Mouse (Mus musculus): Measurements from ENCODE around the gene Smim22. TPM values are rescaled to one million over a fixed set of nuclear protein-coding genes. Genes with fewer than 3 reads are reported as not detected.

The Smim22 gene
- polyA plus RNA-seq (2014; fragmentation: Nextera tagmentation; extraction: Ambion mirVana), result 42.6 and 57.4 TPM in 2 replicates

DNA sequence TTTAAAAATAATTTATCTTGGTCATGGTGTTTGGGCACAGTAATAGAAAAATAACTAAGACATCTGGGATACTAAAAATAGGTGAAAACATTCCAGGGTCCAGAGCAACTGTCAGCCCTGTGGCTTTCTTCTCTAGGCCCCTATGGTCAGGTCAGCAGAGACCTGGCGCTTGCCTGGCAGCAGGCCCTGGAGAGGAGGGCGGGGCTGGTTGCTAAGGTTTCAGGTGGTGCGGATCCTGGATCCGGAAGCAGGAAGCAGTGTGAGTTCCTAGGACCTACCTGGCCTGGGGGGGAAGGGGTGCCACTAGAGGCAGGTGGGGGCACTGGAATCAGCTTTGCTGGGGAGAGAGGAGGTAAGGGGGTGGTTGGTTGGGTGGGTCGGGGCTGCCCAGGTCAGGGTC lies at the start of gene Smim22:
TSS of gene Smim22 (plus strand) at position 222 of the 400 bp plus-strand sequence.
- Histone ChIP-seq H3K27me3 (replicated peaks; ENCODE audit: control insufficient read depth, insufficient read depth, low read length) (no peaks in the 10 kb centered on the region), H3K27ac (ENCODE audit: low read depth) (peak within 1 kb of the TSS; percentile 43; the same call in 1 of the 2 replicates), H3K36me3 (ENCODE audit: control insufficient read depth, insufficient read depth, low read length) (peaks cover 11% of the 10 kb centered on the region; the same call in 1 of the 2 replicates), H3K4me2 (ENCODE audit: low read length) (peak within 1 kb of the TSS; percentile 33), H3K9ac (ENCODE audit: low read length) (no peak within 1 kb of the TSS), H3K4me3 (ENCODE audit: low read depth, low read length) (peak within 1 kb of the TSS; percentile 25), H3K9me3 (ENCODE audit: control insufficient read depth, low read length) (no peaks in the 10 kb centered on the region), H3K4me1 (replicated peaks; ENCODE audit: control insufficient read depth, insufficient read depth, low read length) (peaks cover 1% of the 10 kb centered on the region; the same call in 1 of the 2 replicates)
- DNase-seq (ENCODE audit: low spot score) (peak; percentile 72), ATAC-seq (replicated peaks; ENCODE audit: low FRiP score, low TSS enrichment, low read depth) (peak; percentile 84)
- 39% methylated on average over 5 of the region's 5 CpGs for WGBS

DNA sequence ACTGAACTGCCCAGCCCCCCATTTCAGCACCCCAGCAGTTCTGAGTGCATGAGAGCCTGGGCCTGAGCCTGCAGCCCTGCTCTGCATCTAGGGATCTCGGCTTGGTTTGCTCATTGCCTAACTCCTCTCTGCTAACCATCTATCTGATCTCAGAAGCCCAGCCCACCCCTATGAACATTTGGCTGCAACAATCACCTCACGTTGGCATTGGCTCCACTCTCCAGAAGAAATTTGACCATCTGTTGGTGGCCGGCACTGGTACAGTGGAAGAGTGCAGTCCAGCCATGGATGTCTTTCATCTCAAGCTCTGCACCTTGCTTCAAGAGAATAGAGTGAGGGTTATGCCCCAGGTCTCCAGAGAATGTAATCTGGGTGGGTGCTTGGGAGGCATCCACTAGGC lies 49.6 kb upstream of the Smim22 start:
- H3K27ac ChIP-seq (ENCODE audit: low read depth), result no peak overlapping the region
- no peak overlapping the region for H3K4me2 ChIP-seq (ENCODE audit: low read length)
- no peak for DNase-seq (ENCODE audit: low spot score)
- 0 out of 2 replicates have a peak, but pooled peaks cover under 1% of the 10 kb centered on the region for H3K4me1 ChIP-seq (replicated peaks; ENCODE audit: control insufficient read depth, insufficient read depth, low read length)
- WGBS, result 86% methylated on average over 3 of the region's 3 CpGs
- H3K4me3 ChIP-seq (ENCODE audit: low read depth, low read length), result no peak overlapping the region
- ATAC-seq (replicated peaks; ENCODE audit: low FRiP score, low TSS enrichment, low read depth), result no peak
- H3K36me3 ChIP-seq (ENCODE audit: control insufficient read depth, insufficient read depth, low read length), result peaks cover 52% of the 10 kb centered on the region
- H3K27me3 ChIP-seq (replicated peaks; ENCODE audit: control insufficient read depth, insufficient read depth, low read length), result no peaks in the 10 kb centered on the region
- no peaks in the 10 kb centered on the region for H3K9me3 ChIP-seq (ENCODE audit: control insufficient read depth, low read length)
- no peak overlapping the region for H3K9ac ChIP-seq (ENCODE audit: low read length)

DNA sequence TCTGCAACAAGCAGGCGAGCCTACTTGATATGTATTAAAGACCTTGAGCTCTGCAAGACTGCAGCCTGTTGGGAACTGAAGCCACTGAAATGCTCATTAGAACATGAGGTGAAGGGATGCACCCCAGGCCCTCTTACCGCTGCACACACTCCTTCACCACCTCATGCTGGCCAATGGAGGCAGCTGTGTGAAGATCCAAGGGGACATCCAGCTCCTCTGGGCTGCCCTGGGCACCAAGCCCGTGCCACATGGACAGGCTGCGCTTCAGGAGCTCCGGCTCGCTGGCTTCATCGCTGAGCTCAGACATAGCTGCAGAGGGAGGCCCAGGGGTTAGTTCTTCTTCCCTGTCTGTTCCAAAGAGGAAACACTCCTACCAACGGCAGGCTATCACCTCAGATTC lies 46.8 kb upstream of the Smim22 start:
- WGBS, result 92% methylated on average over 8 of the region's 8 CpGs
- DNase-seq (ENCODE audit: low spot score), result no peak

DNA sequence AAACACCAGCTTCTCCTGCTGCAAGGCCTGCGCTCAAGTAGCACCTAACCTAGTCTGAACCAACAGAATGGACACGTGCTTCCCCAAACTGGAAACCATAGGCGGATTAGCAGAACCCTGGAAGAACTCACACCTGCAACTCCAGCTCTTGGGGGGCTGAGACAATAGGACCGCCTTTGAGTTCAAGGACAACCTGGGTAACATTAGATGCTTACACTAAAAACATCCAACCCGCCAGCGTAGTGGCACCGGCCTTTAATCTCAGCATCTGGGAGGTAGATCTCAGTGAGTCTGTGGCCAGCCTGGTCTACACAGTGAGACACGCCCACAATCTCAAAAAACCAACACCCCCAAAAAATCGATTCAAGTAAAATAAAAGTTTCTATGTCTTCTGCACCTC lies 43.7 kb upstream of the Smim22 start:
- Histone ChIP-seq H3K27me3 (replicated peaks; ENCODE audit: control insufficient read depth, insufficient read depth, low read length) (no peaks in the 10 kb centered on the region), H3K4me3 (ENCODE audit: low read depth, low read length) (peak overlapping the region; percentile 91), H3K27ac (ENCODE audit: low read depth) (no peak overlapping the region), H3K9ac (ENCODE audit: low read length) (peak overlapping the region; percentile 75), H3K9me3 (ENCODE audit: control insufficient read depth, low read length) (no peaks in the 10 kb centered on the region), H3K4me1 (replicated peaks; ENCODE audit: control insufficient read depth, insufficient read depth, low read length) (0 out of 2 replicates have a peak, but pooled peaks cover 17% of the 10 kb centered on the region), H3K36me3 (ENCODE audit: control insufficient read depth, insufficient read depth, low read length) (0 out of 2 replicates have a peak, but pooled peaks cover 4% of the 10 kb centered on the region), H3K4me2 (ENCODE audit: low read length) (peak overlapping the region; percentile 77)
- DNase-seq (ENCODE audit: low spot score) (no peak), ATAC-seq (replicated peaks; ENCODE audit: low FRiP score, low TSS enrichment, low read depth) (no peak)
- WGBS, result 37% methylated on average over 9 of the region's 9 CpGs

More for the DNA sequence above, 46.8 kb upstream of the Smim22 start:
- Histone ChIP-seq H3K27me3 (replicated peaks; ENCODE audit: control insufficient read depth, insufficient read depth, low read length) (no peaks in the 10 kb centered on the region), H3K27ac (ENCODE audit: low read depth) (no peak overlapping the region), H3K4me3 (ENCODE audit: low read depth, low read length) (no peak overlapping the region), H3K36me3 (ENCODE audit: control insufficient read depth, insufficient read depth, low read length) (peaks cover 24% of the 10 kb centered on the region), H3K4me2 (ENCODE audit: low read length) (no peak overlapping the region), H3K9me3 (ENCODE audit: control insufficient read depth, low read length) (no peaks in the 10 kb centered on the region), H3K9ac (ENCODE audit: low read length) (no peak overlapping the region), H3K4me1 (replicated peaks; ENCODE audit: control insufficient read depth, insufficient read depth, low read length) (0 out of 2 replicates have a peak, but pooled peaks cover 15% of the 10 kb centered on the region)
- ATAC-seq (replicated peaks; ENCODE audit: low FRiP score, low TSS enrichment, low read depth), result no peak

DNA sequence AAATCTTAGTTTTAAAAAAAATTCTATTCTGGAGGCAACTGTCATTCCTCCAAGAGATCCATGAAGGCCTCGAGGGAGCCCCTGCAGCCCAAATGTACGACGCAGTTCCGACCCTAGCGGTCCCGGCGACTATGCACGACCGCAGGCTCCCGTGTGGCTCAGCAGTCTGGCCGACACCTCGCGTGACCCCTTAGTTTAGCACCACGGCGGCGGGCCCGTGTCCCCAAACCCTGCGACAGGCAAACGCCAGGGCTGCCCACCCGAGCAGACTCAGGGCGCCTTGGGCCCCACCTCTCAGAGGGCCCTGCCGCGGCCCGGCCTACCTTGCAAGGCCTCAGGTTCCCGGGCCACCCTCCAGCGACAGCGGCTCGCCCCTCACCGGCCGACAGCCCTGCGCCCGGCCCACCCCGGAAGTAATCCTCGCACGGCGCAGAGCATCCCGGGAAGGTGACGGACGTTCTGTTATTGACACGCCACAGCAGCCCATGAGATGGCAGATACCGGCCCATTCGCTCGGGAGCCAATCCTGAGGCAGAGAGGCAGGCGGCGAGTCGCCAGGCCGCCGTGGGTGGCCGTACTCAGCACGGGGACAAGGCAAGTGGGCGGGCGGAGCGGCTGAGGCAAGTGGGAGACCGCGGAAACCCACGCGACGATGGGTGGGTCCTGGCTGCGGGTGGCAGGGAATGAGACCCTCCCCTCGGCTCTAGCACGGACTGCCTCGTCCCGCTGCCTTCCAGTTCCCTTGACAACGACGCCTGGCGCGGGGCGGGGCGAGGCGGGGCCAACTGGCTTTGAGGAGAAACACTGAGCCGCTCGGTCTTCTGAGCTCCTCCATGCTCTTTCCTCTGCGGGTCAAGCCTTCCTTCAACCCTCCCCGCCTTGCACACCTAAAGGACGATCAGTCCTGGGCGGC lies 43.0 kb upstream of the Smim22 start, which contains the start of gene Anks3:
TSS of gene Anks3 (minus strand) at position 409 of the 913 bp plus-strand sequence.
- DNase-seq (ENCODE audit: low spot score), result peak; percentile 96
- no peaks in the 10 kb centered on the region for H3K9me3 ChIP-seq (ENCODE audit: control insufficient read depth, low read length)
- WGBS, result under 1% methylated on average over 72 of the region's 76 CpGs
- peak within 1 kb of the TSS; percentile 91 for H3K4me3 ChIP-seq (ENCODE audit: low read depth, low read length)
- 0 out of 2 replicates have a peak, but pooled peaks cover 17% of the 10 kb centered on the region for H3K4me1 ChIP-seq (replicated peaks; ENCODE audit: control insufficient read depth, insufficient read depth, low read length)
- peak within 1 kb of the TSS; percentile 75 for H3K9ac ChIP-seq (ENCODE audit: low read length)
- peak within 1 kb of the TSS; percentile 77 for H3K4me2 ChIP-seq (ENCODE audit: low read length)
- peak within 1 kb of the TSS; percentile 57 for H3K27ac ChIP-seq (ENCODE audit: low read depth)
- H3K27me3 ChIP-seq (replicated peaks; ENCODE audit: control insufficient read depth, insufficient read depth, low read length), result no peaks in the 10 kb centered on the region
- ATAC-seq (replicated peaks; ENCODE audit: low FRiP score, low TSS enrichment, low read depth), result peak; percentile 98
- 0 out of 2 replicates have a peak, but pooled peaks cover 4% of the 10 kb centered on the region for H3K36me3 ChIP-seq (ENCODE audit: control insufficient read depth, insufficient read depth, low read length)

DNA sequence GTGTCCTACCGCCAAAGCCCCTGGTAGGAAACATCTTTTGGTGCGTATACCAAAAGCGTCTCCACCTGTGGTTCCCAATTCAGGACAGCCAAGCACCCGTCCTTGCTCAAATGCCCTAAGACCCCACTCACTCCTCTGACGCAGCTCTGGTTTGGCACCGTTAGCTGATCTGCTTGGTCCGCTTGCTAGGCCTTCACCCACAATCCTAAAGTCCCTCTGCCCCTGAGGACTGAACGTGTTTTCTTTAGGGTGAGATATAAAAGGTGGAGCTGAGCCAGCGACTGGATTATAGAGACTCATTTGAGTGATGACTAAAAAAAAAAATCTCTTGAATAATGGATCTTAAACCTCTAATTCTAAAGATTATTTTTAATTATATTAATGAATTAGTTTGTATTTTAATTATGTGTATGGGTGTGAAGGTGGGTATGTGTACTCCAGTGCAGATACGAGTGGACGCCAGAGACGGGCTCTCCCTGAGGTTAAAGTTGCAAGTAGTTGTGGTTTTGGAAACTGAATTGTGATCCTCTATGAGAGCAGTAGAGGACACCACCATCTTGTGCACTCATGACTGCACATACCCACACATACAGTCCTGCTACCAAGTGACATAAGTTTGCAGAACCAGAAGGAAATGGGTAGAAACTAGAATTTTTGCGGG lies 42.2 kb upstream of the Smim22 start:
- 0 out of 2 replicates have a peak, but pooled peaks cover 3% of the 10 kb centered on the region for H3K36me3 ChIP-seq (ENCODE audit: control insufficient read depth, insufficient read depth, low read length)
- peak overlapping the region; percentile 75 for H3K9ac ChIP-seq (ENCODE audit: low read length)
- peak overlapping the region; percentile 91 for H3K4me3 ChIP-seq (ENCODE audit: low read depth, low read length)
- no peaks in the 10 kb centered on the region for H3K9me3 ChIP-seq (ENCODE audit: control insufficient read depth, low read length)
- peak overlapping the region; percentile 77 for H3K4me2 ChIP-seq (ENCODE audit: low read length)
- 0 out of 2 replicates have a peak, but pooled peaks cover 17% of the 10 kb centered on the region for H3K4me1 ChIP-seq (replicated peaks; ENCODE audit: control insufficient read depth, insufficient read depth, low read length)
- 21% methylated on average over 13 of the region's 13 CpGs for WGBS
- no peak overlapping the region; the same call in 1 of the 2 replicates for H3K27ac ChIP-seq (ENCODE audit: low read depth)
- no peaks in the 10 kb centered on the region for H3K27me3 ChIP-seq (replicated peaks; ENCODE audit: control insufficient read depth, insufficient read depth, low read length)
- no peak; the same call in 1 of the 2 replicates for ATAC-seq (replicated peaks; ENCODE audit: low FRiP score, low TSS enrichment, low read depth)
- no peak for DNase-seq (ENCODE audit: low spot score)

DNA sequence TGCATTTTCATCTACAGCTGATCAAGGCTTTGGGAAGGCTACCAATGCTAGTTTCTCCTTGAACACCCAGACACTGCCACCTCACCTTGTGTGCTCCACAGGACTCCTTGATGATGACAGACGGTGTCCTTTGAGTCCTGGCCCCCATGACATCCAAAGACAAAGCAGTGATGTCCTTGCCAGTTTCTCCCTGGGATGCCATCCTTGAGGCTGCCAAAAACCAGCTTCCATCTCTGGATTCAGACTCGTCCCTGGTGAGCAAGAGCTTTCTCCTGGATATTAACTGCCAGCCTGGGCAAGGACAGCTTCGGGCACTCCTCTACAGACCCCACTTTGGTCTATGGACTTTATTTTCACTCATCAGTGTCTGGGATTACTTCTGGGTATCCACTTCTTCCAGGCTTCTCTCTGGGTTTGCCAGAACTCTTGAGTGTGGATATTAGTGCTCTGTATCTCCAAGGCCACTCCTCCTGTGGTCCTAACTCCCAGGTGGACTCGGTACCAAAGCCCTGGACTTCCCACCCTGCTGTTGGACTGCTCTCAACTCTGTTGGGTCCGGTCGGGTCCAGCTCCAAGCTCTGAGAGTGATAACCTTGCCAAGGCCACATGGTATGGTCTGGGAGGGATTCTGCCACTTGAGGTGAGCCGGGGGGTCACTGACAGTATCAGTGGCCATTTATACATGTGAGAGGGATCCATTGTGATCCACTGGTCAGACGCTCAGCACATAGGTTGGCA lies 41.5 kb upstream of the Smim22 start:
- H3K36me3 ChIP-seq (ENCODE audit: control insufficient read depth, insufficient read depth, low read length), result no peaks in the 10 kb centered on the region
- ATAC-seq (replicated peaks; ENCODE audit: low FRiP score, low TSS enrichment, low read depth), result no peak
- H3K27ac ChIP-seq (ENCODE audit: low read depth), result no peak overlapping the region
- no peak for DNase-seq (ENCODE audit: low spot score)
- no peak overlapping the region for H3K4me3 ChIP-seq (ENCODE audit: low read depth, low read length)
- no peaks in the 10 kb centered on the region for H3K9me3 ChIP-seq (ENCODE audit: control insufficient read depth, low read length)
- 90% methylated on average over 8 of the region's 8 CpGs for WGBS
- H3K9ac ChIP-seq (ENCODE audit: low read length), result no peak overlapping the region
- H3K4me1 ChIP-seq (replicated peaks; ENCODE audit: control insufficient read depth, insufficient read depth, low read length), result 0 out of 2 replicates have a peak, but pooled peaks cover 17% of the 10 kb centered on the region
- no peaks in the 10 kb centered on the region for H3K27me3 ChIP-seq (replicated peaks; ENCODE audit: control insufficient read depth, insufficient read depth, low read length)
- no peak overlapping the region for H3K4me2 ChIP-seq (ENCODE audit: low read length)

DNA sequence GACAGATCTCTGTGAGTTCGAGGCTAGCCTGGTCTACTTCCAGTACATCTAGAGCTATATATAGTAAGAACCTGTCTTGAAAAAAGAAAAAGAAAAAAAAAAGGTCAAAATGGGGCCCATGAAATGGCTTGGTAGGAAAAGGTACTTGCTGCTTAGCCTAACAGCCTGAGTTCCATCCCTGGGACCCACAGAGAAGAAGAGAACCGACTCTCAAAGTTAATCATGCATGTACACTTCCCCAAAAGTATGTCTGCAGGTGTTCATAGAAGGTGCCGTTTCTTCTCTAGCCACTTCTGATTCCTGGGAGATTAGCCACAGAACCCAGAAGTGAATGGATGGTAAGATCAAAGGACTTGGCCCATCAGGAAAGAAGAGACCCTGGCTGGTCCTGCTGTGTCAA lies 38.7 kb upstream of the Smim22 start:
- Histone ChIP-seq H3K4me2 (ENCODE audit: low read length) (no peak overlapping the region), H3K4me1 (replicated peaks; ENCODE audit: control insufficient read depth, insufficient read depth, low read length) (0 out of 2 replicates have a peak, but pooled peaks cover 7% of the 10 kb centered on the region), H3K27ac (ENCODE audit: low read depth) (no peak overlapping the region), H3K36me3 (ENCODE audit: control insufficient read depth, insufficient read depth, low read length) (no peaks in the 10 kb centered on the region), H3K9ac (ENCODE audit: low read length) (no peak overlapping the region), H3K27me3 (replicated peaks; ENCODE audit: control insufficient read depth, insufficient read depth, low read length) (no peaks in the 10 kb centered on the region), H3K4me3 (ENCODE audit: low read depth, low read length) (no peak overlapping the region), H3K9me3 (ENCODE audit: control insufficient read depth, low read length) (no peaks in the 10 kb centered on the region)
- ATAC-seq (replicated peaks; ENCODE audit: low FRiP score, low TSS enrichment, low read depth) (no peak), DNase-seq (ENCODE audit: low spot score) (no peak)
- 89% methylated on average over 3 of the region's 3 CpGs for WGBS

All from intestine, embryonic 14.5 days (tissue).